Mouse (Mus musculus): ENCODE data around the gene Stk35. TPM values are rescaled to one million over a fixed set of nuclear protein-coding genes. Genes with fewer than 3 reads are reported as not detected.

Stk35 gene
- polyA plus RNA-seq, 1 experiment = 29.0 TPM

- no peak for DNase-seq
- TF ChIP-seq POLR2A (IDR thresholded peaks at IDR 0.05; ENCODE audit: borderline replicate concordance, insufficient read depth, low read length) (no peak), CTCF (IDR thresholded peaks at IDR 0.05; ENCODE audit: borderline replicate concordance, insufficient read depth, low read depth, low read length) (no peak)
- Histone ChIP-seq H3K4me1 (ENCODE audit: control insufficient read depth, insufficient read depth, low read length) (peaks cover 19% of the 10 kb centered on the region), H3K27ac (ENCODE audit: insufficient read depth, low read length) (no peak overlapping the region), H3K27me3 (ENCODE audit: control insufficient read depth, insufficient read depth, low read length) (no peaks in the 10 kb centered on the region), H3K4me3 (replicated peaks; ENCODE audit: insufficient read depth, low read depth, low read length) (no peak overlapping the region)
- 74% methylated on average over 2 of the region's 2 CpGs for WGBS
Observed at GRCm38 (mm10) chr2:129806486-129806885, 6.2 kb downstream of the Stk35 start.

- Histone ChIP-seq H3K27me3 (ENCODE audit: control insufficient read depth, insufficient read depth, low read length) (no peaks in the 10 kb centered on the region), H3K27ac (ENCODE audit: insufficient read depth, low read length) (no peak overlapping the region), H3K4me3 (replicated peaks; ENCODE audit: insufficient read depth, low read depth, low read length) (no peak overlapping the region), H3K4me1 (ENCODE audit: control insufficient read depth, insufficient read depth, low read length) (peaks cover 26% of the 10 kb centered on the region)
- no peak for DNase-seq
- TF ChIP-seq POLR2A (IDR thresholded peaks at IDR 0.05; ENCODE audit: borderline replicate concordance, insufficient read depth, low read length) (no peak), CTCF (IDR thresholded peaks at IDR 0.05; ENCODE audit: borderline replicate concordance, insufficient read depth, low read depth, low read length) (no peak)
- WGBS = 94% methylated on average over 7 of the region's 7 CpGs
Observed at GRCm38 (mm10) chr2:129810563-129810962, 10.2 kb downstream of the Stk35 start.

GRCm38 (mm10) chr2:129814033-129814432 is 13.7 kb downstream of the Stk35 start:
- Histone ChIP-seq H3K4me3 (replicated peaks; ENCODE audit: insufficient read depth, low read depth, low read length) (no peak overlapping the region), H3K4me1 (ENCODE audit: control insufficient read depth, insufficient read depth, low read length) (peaks cover 34% of the 10 kb centered on the region), H3K27me3 (ENCODE audit: control insufficient read depth, insufficient read depth, low read length) (no peaks in the 10 kb centered on the region), H3K27ac (ENCODE audit: insufficient read depth, low read length) (no peak overlapping the region)
- TF ChIP-seq CTCF (IDR thresholded peaks at IDR 0.05; ENCODE audit: borderline replicate concordance, insufficient read depth, low read depth, low read length) = no peak
- TF ChIP-seq POLR2A (IDR thresholded peaks at IDR 0.05; ENCODE audit: borderline replicate concordance, insufficient read depth, low read length) = no peak
- no peak for DNase-seq
- WGBS = 95% methylated on average over 3 of the region's 3 CpGs

GRCm38 (mm10) chr2:129815076-129815475 is 14.8 kb downstream of the Stk35 start:
- TF ChIP-seq CTCF (IDR thresholded peaks at IDR 0.05; ENCODE audit: borderline replicate concordance, insufficient read depth, low read depth, low read length) (no peak), POLR2A (IDR thresholded peaks at IDR 0.05; ENCODE audit: borderline replicate concordance, insufficient read depth, low read length) (no peak)
- peak in 1 of 2 experiments; percentile 61 for DNase-seq
- Histone ChIP-seq H3K27me3 (ENCODE audit: control insufficient read depth, insufficient read depth, low read length) (no peaks in the 10 kb centered on the region), H3K27ac (ENCODE audit: insufficient read depth, low read length) (no peak overlapping the region), H3K4me1 (ENCODE audit: control insufficient read depth, insufficient read depth, low read length) (peaks cover 40% of the 10 kb centered on the region), H3K4me3 (replicated peaks; ENCODE audit: insufficient read depth, low read depth, low read length) (no peak overlapping the region)
- 4% methylated on average over 2 of the region's 2 CpGs for WGBS

GRCm38 (mm10) chr2:129817603-129818257 is 17.4 kb downstream of the Stk35 start:
- WGBS = 36% methylated on average over 5 of the region's 5 CpGs
- TF ChIP-seq POLR2A (IDR thresholded peaks at IDR 0.05; ENCODE audit: borderline replicate concordance, insufficient read depth, low read length) (no peak), CTCF (IDR thresholded peaks at IDR 0.05; ENCODE audit: borderline replicate concordance, insufficient read depth, low read depth, low read length) (no peak)
- Histone ChIP-seq H3K27me3 (ENCODE audit: control insufficient read depth, insufficient read depth, low read length) (no peaks in the 10 kb centered on the region), H3K27ac (ENCODE audit: insufficient read depth, low read length) (no peak overlapping the region), H3K4me1 (ENCODE audit: control insufficient read depth, insufficient read depth, low read length) (peaks cover 55% of the 10 kb centered on the region), H3K4me3 (replicated peaks; ENCODE audit: insufficient read depth, low read depth, low read length) (no peak overlapping the region)
- no peak for DNase-seq

GRCm38 (mm10) chr2:129818868-129819267 is 18.6 kb downstream of the Stk35 start:
- DNase-seq = peak; percentile 40 to 51
- no peak overlapping the region for H3K27ac ChIP-seq (ENCODE audit: insufficient read depth, low read length)
- H3K4me3 ChIP-seq (replicated peaks; ENCODE audit: insufficient read depth, low read depth, low read length) = no peak overlapping the region
- H3K4me1 ChIP-seq (ENCODE audit: control insufficient read depth, insufficient read depth, low read length) = peaks cover 60% of the 10 kb centered on the region
- WGBS = 52% methylated on average over 2 of the region's 2 CpGs
- H3K27me3 ChIP-seq (ENCODE audit: control insufficient read depth, insufficient read depth, low read length) = no peaks in the 10 kb centered on the region
- TF ChIP-seq POLR2A (IDR thresholded peaks at IDR 0.05; ENCODE audit: borderline replicate concordance, insufficient read depth, low read length) = no peak
- no peak for TF ChIP-seq CTCF (IDR thresholded peaks at IDR 0.05; ENCODE audit: borderline replicate concordance, insufficient read depth, low read depth, low read length)

GRCm38 (mm10) chr2:129819531-129819930 is 19.2 kb downstream of the Stk35 start:
- 53% methylated on average over 2 of the region's 2 CpGs for WGBS
- DNase-seq = no peak
- TF ChIP-seq CTCF (IDR thresholded peaks at IDR 0.05; ENCODE audit: borderline replicate concordance, insufficient read depth, low read depth, low read length) (no peak), POLR2A (IDR thresholded peaks at IDR 0.05; ENCODE audit: borderline replicate concordance, insufficient read depth, low read length) (no peak)
- Histone ChIP-seq H3K4me3 (replicated peaks; ENCODE audit: insufficient read depth, low read depth, low read length) (no peak overlapping the region), H3K27me3 (ENCODE audit: control insufficient read depth, insufficient read depth, low read length) (no peaks in the 10 kb centered on the region), H3K27ac (ENCODE audit: insufficient read depth, low read length) (no peak overlapping the region), H3K4me1 (ENCODE audit: control insufficient read depth, insufficient read depth, low read length) (peaks cover 63% of the 10 kb centered on the region)

GRCm38 (mm10) chr2:129819951-129820350 is 19.6 kb downstream of the Stk35 start:
- Histone ChIP-seq H3K4me1 (ENCODE audit: control insufficient read depth, insufficient read depth, low read length) (peaks cover 60% of the 10 kb centered on the region), H3K27ac (ENCODE audit: insufficient read depth, low read length) (peak overlapping the region; percentile 42; the same call in 1 of the 2 replicates)
- 84% methylated on average over 1 of the region's 1 CpGs for WGBS

More at GRCm38 (mm10) chr2:129819951-129820350, 19.6 kb downstream of the Stk35 start:
- TF ChIP-seq POLR2A (IDR thresholded peaks at IDR 0.05; ENCODE audit: borderline replicate concordance, insufficient read depth, low read length) (no peak), CTCF (IDR thresholded peaks at IDR 0.05; ENCODE audit: borderline replicate concordance, insufficient read depth, low read depth, low read length) (no peak)
- Histone ChIP-seq H3K4me3 (replicated peaks; ENCODE audit: insufficient read depth, low read depth, low read length) (no peak overlapping the region), H3K27me3 (ENCODE audit: control insufficient read depth, insufficient read depth, low read length) (no peaks in the 10 kb centered on the region)
- DNase-seq = no peak

Data from cerebellum, adult 2 months (tissue).